ENCODE assay signal across 16 mouse cellular contexts in genomic region chr1:149919301-149919700, GRCm38 (mm10). TPM values are rescaled to one million over a fixed set of nuclear protein-coding genes. Genes with fewer than 3 reads are reported as not detected.
DNase-seq lines count a peak whose midpoint lies in the region; ATAC-seq lines count a peak whose summit lies in the region.
"Had no signal": no experiment of that assay in that cellular context is flagged by ENCODE, and none has a peak within 500 bp of the region (broad histone marks: within the 10 kb centered on the region; RNA-seq: fewer than 3 reads in every experiment).

No protein-coding gene starts in this region.

- DNase-seq in frontal cortex, postnatal 10 days (ENCODE audit: low spot score in 2 of 2) = no peak
- peak; percentile 19 to 28 for DNase-seq in heart, adult 9 months (ENCODE audit: low spot score in 2 of 2)
- DNase-seq in heart, postnatal 36 days = no peak
- DNase-seq in brain, adult 2 months (ENCODE audit: low read depth, low spot score) = peak; percentile 80
- DNase-seq in telencephalon, adult 2 months (ENCODE audit: low read depth, low spot score) = peak; percentile 47
- DNase-seq: adrenal gland, postnatal 14 days; cerebellum, postnatal 36 days; gastrocnemius, adult 2 months; gastrocnemius, postnatal 25 days had no signal

- intact Hi-C loops in heart, postnatal 36 days (cut with DNase I) = no loop called here

- ATAC-seq in frontal cortex, adult (ENCODE audit: low TSS enrichment) = peak; percentile 57
- ATAC-seq: activated CD4-positive, CD25-positive, alpha-beta regulatory T cell, adult 4 months; forebrain, embryonic 16.5 days; hindbrain, embryonic 16.5 days; inflammation-experienced regulatory T-cells, adult 6 months; intestine, postnatal 0 days; Patski had no signal

RNA-seq across cellular contexts. Expression of gene Pla2g4a, which starts 41.8 kb away (rescaled TPM):
- total RNA-seq in heart, postnatal 36 days (2021) = 1 to 10 TPM; 2.5 to 3.6 TPM

Comparison
In these comparisons a context has a peak if more than half of its experiments do, and no peak if none do; other contexts are left out.
1. DNase-seq: peak in heart, adult 9 months (2 of 2), brain, adult 2 months (single experiment) and telencephalon, adult 2 months (single experiment); none in frontal cortex, postnatal 10 days (0 of 2) and heart, postnatal 36 days (0 of 2).